Mouse (Mus musculus) MEL (cell line): Measurements from ENCODE around the gene Rpl14. TPM values are rescaled to one million over a fixed set of nuclear protein-coding genes. Genes with fewer than 3 reads are reported as not detected.

Experiments used
- DNase-seq: peaks from one replicate; pipeline ENCODE4 v3.0.0; 2011; ENCODE audit warnings: low read depth, low spot score
- H3K27ac ChIP-seq: 2 replicates; pipeline ENCODE4 v1.5.1; 2012; ENCODE audit warnings: low read depth, mild to moderate bottlenecking, control low read depth, low read length, moderate library complexity; ENCODE audit not compliant: control insufficient read depth
- H3K27me3 ChIP-seq, 2 experiments: fragments of 150-350 bp in 1 of 2; sonication (generic) in 1 of 2; 2 replicates each; pipeline ENCODE4 v1.6.1; 2012; ENCODE audit warnings: low read length in 2 of 2, mild to moderate bottlenecking in 2 of 2, improper control_type of control experiment in 1 of 2, moderate library complexity in 1 of 2; ENCODE audit not compliant: insufficient read depth in 2 of 2, control insufficient read depth in 1 of 2
- H3K36me3 ChIP-seq, 2 experiments: 2 replicates each; pipeline ENCODE4 v1.6.1; 2012 to 2014; ENCODE audit warnings: low read length in 2 of 2, improper control_type of control experiment in 1 of 2, inconsistent platforms in 1 of 2, mild to moderate bottlenecking in 1 of 2; ENCODE audit not compliant: insufficient read depth in 2 of 2, control insufficient read depth in 1 of 2
- H3K4me1 ChIP-seq, 2 experiments: fragments of 150-350 bp in 1 of 2; sonication (generic) in 1 of 2; 2 replicates each; pipeline ENCODE4 v1.6.1; 2012; ENCODE audit warnings: low read length in 2 of 2, improper control_type of control experiment in 1 of 2, mild to moderate bottlenecking in 1 of 2; ENCODE audit not compliant: insufficient read depth in 2 of 2, control insufficient read depth in 1 of 2
- H3K4me3 ChIP-seq, 2 experiments: fragments of 150-350 bp in 1 of 2; sonication (generic) in 1 of 2; 2 replicates each; pipeline ENCODE4 v1.5.1; 2012; ENCODE audit warnings: low read depth in 2 of 2, low read length in 2 of 2, mild to moderate bottlenecking in 2 of 2, moderate library complexity in 2 of 2, control low read depth in 1 of 2, improper control_type of control experiment in 1 of 2; ENCODE audit not compliant: control insufficient read depth in 1 of 2, insufficient read depth in 1 of 2
- H3K79me2 ChIP-seq: 2 replicates; pipeline ENCODE4 v1.6.1; 2012; ENCODE audit warnings: mild to moderate bottlenecking, low read length, moderate library complexity; ENCODE audit not compliant: control insufficient read depth, poor library complexity, insufficient read depth
- H3K9ac ChIP-seq: 2 replicates; pipeline ENCODE4 v1.6.1; 2012; ENCODE audit warnings: low read depth, mild to moderate bottlenecking, control low read depth, low read length, moderate library complexity; ENCODE audit not compliant: control insufficient read depth, poor library complexity, severe bottlenecking
- H3K9me3 ChIP-seq: fragments of 150-350 bp; sonication (generic); replicated peaks from 2 replicates; pipeline ENCODE4 v1.6.1; 2012; ENCODE audit warnings: mild to moderate bottlenecking, low read length, improper control_type of control experiment, moderate library complexity; ENCODE audit not compliant: insufficient read depth
- CHD2 ChIP-seq: IDR thresholded peaks from 2 replicates; pipeline ENCODE4 v1.6.1; 2011; ENCODE audit warnings: low read length, improper control_type of control experiment
- CTCF ChIP-seq, 3 experiments: IDR thresholded peaks in 2 of 3; conservative IDR thresholded peaks in 1 of 3; 2 replicates each; pipeline ENCODE4 v1.5.1; 2011 to 2012; ENCODE audit warnings: low read length in 3 of 3, low read depth in 2 of 3, mild to moderate bottlenecking in 2 of 3, improper control_type of control experiment in 1 of 3, inconsistent platforms in 1 of 3, mixed read lengths in 1 of 3, moderate library complexity in 1 of 3; ENCODE audit not compliant: control insufficient read depth in 1 of 3, insufficient read depth in 1 of 3, poor library complexity in 1 of 3, severe bottlenecking in 1 of 3
- EP300 ChIP-seq, 2 experiments: IDR thresholded peaks; 2 replicates each; pipeline ENCODE4 v1.6.1; 2011; ENCODE audit warnings: improper control_type of control experiment in 2 of 2, low read length in 2 of 2, low read depth in 1 of 2, mild to moderate bottlenecking in 1 of 2
- HCFC1 ChIP-seq: IDR thresholded peaks from 2 replicates; pipeline ENCODE4 v1.6.1; 2012; ENCODE audit warnings: low read depth, mild to moderate bottlenecking, inconsistent platforms, low read length, improper control_type of control experiment, moderate library complexity
- KAT2A ChIP-seq: conservative IDR thresholded peaks from 2 replicates; pipeline ENCODE4 v1.6.1; 2012; ENCODE audit warnings: low read depth, low read length, improper control_type of control experiment, inconsistent platforms
- MAX ChIP-seq: IDR thresholded peaks from 2 replicates; pipeline ENCODE4 v1.6.1; 2011; ENCODE audit warnings: low read length, improper control_type of control experiment
- MAZ ChIP-seq: IDR thresholded peaks from 2 replicates; pipeline ENCODE4 v1.6.1; 2012; ENCODE audit warnings: low read depth, mild to moderate bottlenecking, inconsistent platforms, low read length, improper control_type of control experiment
- MXI1 ChIP-seq: IDR thresholded peaks from 2 replicates; pipeline ENCODE4 v1.6.1; 2011; ENCODE audit warnings: mild to moderate bottlenecking, low read depth, low read length, improper control_type of control experiment
- MYB ChIP-seq: IDR thresholded peaks from 2 replicates; pipeline ENCODE4 v1.6.1; 2011; ENCODE audit warnings: mild to moderate bottlenecking, low read depth, low read length, improper control_type of control experiment
- MYC ChIP-seq: IDR thresholded peaks from 2 replicates; pipeline ENCODE4 v1.6.1; 2011; ENCODE audit warnings: low read depth, mild to moderate bottlenecking, low read length, improper control_type of control experiment, moderate library complexity
- POLR2A ChIP-seq, 2 experiments: IDR thresholded peaks; 2 replicates each; pipeline ENCODE4 v1.6.1; 2011 to 2012; ENCODE audit warnings: low read length in 2 of 2, mild to moderate bottlenecking in 2 of 2, control low read depth in 1 of 2, improper control_type of control experiment in 1 of 2, low read depth in 1 of 2, moderate library complexity in 1 of 2; ENCODE audit not compliant: control insufficient read depth in 1 of 2, insufficient read depth in 1 of 2, poor library complexity in 1 of 2
- POLR2AphosphoS2 ChIP-seq: IDR thresholded peaks from 2 replicates; pipeline ENCODE4 v1.6.1; 2011; ENCODE audit warnings: low read length, improper control_type of control experiment
- POLR2AphosphoS5 ChIP-seq: IDR thresholded peaks from 2 replicates; pipeline ENCODE4 v1.6.1; 2012; ENCODE audit warnings: low read depth, borderline replicate concordance, mild to moderate bottlenecking, inconsistent platforms, low read length, moderate library complexity, mixed read lengths
- RAD21 ChIP-seq: IDR thresholded peaks from 2 replicates; pipeline ENCODE4 v1.6.1; 2011; ENCODE audit warnings: mild to moderate bottlenecking, low read depth, low read length, improper control_type of control experiment
- RCOR1 ChIP-seq: IDR thresholded peaks from 2 replicates; pipeline ENCODE4 v1.6.1; 2012; ENCODE audit warnings: low read depth, mild to moderate bottlenecking, inconsistent platforms, low read length, improper control_type of control experiment
- SIN3A ChIP-seq: IDR thresholded peaks from 2 replicates; pipeline ENCODE4 v1.6.1; 2012; ENCODE audit warnings: low read length, improper control_type of control experiment, inconsistent platforms
- SMC3 ChIP-seq: IDR thresholded peaks from 2 replicates; pipeline ENCODE4 v1.6.1; 2011; ENCODE audit warnings: low read depth, low read length, improper control_type of control experiment
- TBP ChIP-seq: IDR thresholded peaks from 2 replicates; pipeline ENCODE4 v1.8.0; 2011; ENCODE audit warnings: low read depth, low read length, improper control_type of control experiment
- TCF12 ChIP-seq: IDR thresholded peaks from 2 replicates; pipeline ENCODE4 v1.6.1; 2014; ENCODE audit warnings: low read depth, mild to moderate bottlenecking, inconsistent platforms, low read length, improper control_type of control experiment, moderate library complexity
- USF1 ChIP-seq: IDR thresholded peaks from 2 replicates; pipeline ENCODE4 v1.6.1; 2014; ENCODE audit warnings: low read depth, mild to moderate bottlenecking, inconsistent platforms, low read length, improper control_type of control experiment, moderate library complexity
- USF2 ChIP-seq, 2 experiments: IDR thresholded peaks; 2 replicates each; pipeline ENCODE4 v1.6.1; 2011 to 2012; ENCODE audit warnings: improper control_type of control experiment in 2 of 2, low read length in 2 of 2, borderline replicate concordance in 1 of 2, inconsistent platforms in 1 of 2, low read depth in 1 of 2, mild to moderate bottlenecking in 1 of 2; ENCODE audit not compliant: insufficient read depth in 1 of 2
- ZC3H11A ChIP-seq: IDR thresholded peaks from 2 replicates; pipeline ENCODE4 v1.6.1; 2012; ENCODE audit warnings: low read depth, mild to moderate bottlenecking, inconsistent platforms, low read length, improper control_type of control experiment
- ZNF384 ChIP-seq: IDR thresholded peaks from 2 replicates; pipeline ENCODE4 v1.6.1; 2012; ENCODE audit warnings: low read depth, mild to moderate bottlenecking, inconsistent platforms, low read length, improper control_type of control experiment
- polyA plus RNA-seq, 2 experiments: library from polyadenylated mRNA; stranded (reverse) in 1 of 2; unstranded in 1 of 2; fragments of >175 nt in 1 of 2; fragments of >200 nt in 1 of 2; gene quantifications; 2 replicates each; pipeline versions ENCODE4 v1.2.1 to v1.2.4; 2012; ENCODE audit warnings: low replicate concordance in 2 of 2, low read depth in 1 of 2; ENCODE audit not compliant: insufficient read length in 2 of 2, insufficient read depth in 1 of 2, missing spikeins in 1 of 2
- total RNA-seq: library from RNA; depleted of rRNA; stranded (reverse); fragments of 300-350 nt; gene quantifications from 2 replicates; pipeline ENCODE4 v1.2.3, GENCODE M21; 2012

The Rpl14 gene
- total and polyA plus RNA-seq, 3 experiments = 502 to 1,607 TPM; not detected in 1

- peak; percentile 82 for TF ChIP-seq SMC3
- TF ChIP-seq EP300 (IDR thresholded peaks at IDR 0.05; ENCODE audit: low read depth in 1 of 2, low read length in 2 of 2) = no peak
- TF ChIP-seq POLR2AphosphoS2 = no peak
- peak; percentile 28 for TF ChIP-seq MXI1
- TF ChIP-seq, all 39 proteins: peak for 17
Observed at GRCm38 (mm10) chr9:120601488-120602171, 30.4 kb downstream of the Rpl14 start (continued).

DNA sequence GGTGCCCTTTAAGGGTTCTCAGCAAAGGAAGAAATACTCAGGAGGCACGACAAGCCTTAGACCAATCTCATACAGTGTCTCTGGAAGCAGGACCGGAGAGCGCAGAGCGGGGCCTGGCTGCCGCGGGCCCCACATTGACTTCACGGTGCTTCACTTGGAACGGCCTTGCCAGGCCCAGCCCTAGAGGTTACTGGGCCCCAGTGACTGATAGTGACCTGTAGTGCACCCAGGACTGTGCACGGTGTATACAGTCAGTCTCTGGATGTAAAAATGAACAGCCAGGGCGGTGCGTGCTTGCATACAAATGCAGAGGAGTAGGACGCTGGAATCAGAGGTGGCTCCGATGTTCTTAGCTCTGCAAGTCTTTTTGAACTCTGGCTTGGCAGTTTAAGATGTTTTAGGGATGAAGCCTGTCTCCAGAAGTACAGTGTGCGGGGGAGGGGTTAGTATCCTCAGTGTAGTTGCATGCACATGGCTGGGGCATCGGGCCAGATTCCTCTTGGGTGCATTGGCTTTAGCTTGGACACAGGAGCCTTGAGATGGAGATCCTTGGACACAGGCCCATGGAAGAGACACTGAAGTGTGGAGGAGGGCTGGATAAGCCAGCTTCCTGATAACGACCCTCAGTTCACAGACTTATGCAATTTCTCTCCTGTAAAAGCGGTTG lies 31.1 kb downstream of the Rpl14 start:
- TF ChIP-seq KAT2A (no peak), TBP (peak; percentile 55; the same call in 1 of the 2 replicates), POLR2A (IDR thresholded peaks at IDR 0.05; ENCODE audit: control insufficient read depth in 1 of 2, insufficient read depth in 1 of 2, low read depth in 1 of 2, low read length in 2 of 2, poor library complexity in 1 of 2) (peak in 1 of 2 experiments; percentile 38; a peak in 1 of 4 replicates)
- no peak for DNase-seq

DNA sequence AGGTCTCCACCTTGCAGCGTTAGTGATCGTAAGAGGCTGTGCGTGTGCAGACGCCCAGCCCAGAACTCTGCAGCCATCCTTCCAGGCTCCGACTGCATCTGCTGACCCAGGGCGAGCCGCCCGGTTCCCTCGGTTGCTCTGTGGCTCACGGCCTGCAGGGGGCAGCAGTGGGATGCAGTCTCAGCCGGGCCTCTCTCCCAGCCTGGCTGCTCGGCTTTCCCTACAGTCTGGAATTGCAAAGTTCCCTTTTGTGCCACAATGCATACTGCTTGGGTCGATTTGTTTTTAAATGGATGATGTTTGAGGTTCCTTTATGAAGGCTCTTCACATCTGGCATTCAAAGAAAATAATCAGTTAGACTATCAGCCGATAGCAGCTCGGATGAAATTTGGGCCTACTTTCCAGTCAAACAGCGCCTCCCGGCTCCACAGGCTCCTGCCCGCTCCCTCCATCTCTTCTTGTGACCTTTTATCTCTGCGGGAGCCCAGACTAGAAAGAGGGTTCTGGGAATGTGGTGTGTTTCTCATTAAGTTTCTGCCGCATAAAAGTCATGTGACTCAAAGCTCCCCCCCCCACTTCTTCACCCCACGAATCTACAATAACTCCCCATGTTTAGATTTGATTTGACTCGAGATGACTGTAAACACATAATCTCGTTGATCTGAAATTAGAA lies 31.7 kb downstream of the Rpl14 start:
- Histone ChIP-seq H3K79me2 (no peaks in the 10 kb centered on the region), H3K4me1 (no peaks in the 10 kb centered on the region), H3K27me3 (no peaks in the 10 kb centered on the region; a peak in 3 of 4 replicates), H3K36me3 (no peaks in the 10 kb centered on the region), H3K27ac (no peak overlapping the region), H3K4me3 (peak overlapping the region; percentile 73 to 78; a peak in 3 of 4 replicates), H3K9ac (peak overlapping the region; percentile 62), H3K9me3 (no peaks in the 10 kb centered on the region)
- TF ChIP-seq MAX = no peak
- TF ChIP-seq ZC3H11A = peak; percentile 50
- TF ChIP-seq USF1 = peak; percentile 70
- no peak for TF ChIP-seq CHD2
- TF ChIP-seq SIN3A = no peak
- no peak for TF ChIP-seq ZNF384
- TF ChIP-seq HCFC1 = peak; percentile 19; the same call in 1 of the 2 replicates
- TF ChIP-seq MYC = no peak
- 0 out of 2 replicates have a peak, but pooled peaks have one; percentile 7 for TF ChIP-seq TCF12
- TF ChIP-seq MXI1 = no peak
- no peak for TF ChIP-seq MYB
- TF ChIP-seq RCOR1 = no peak
- TF ChIP-seq POLR2AphosphoS5 = no peak
- peak; percentile 80 to 98 (median 89) for TF ChIP-seq CTCF (IDR thresholded peaks at IDR 0.05 in 2 of 3, conservative IDR thresholded peaks at IDR 0.05 in 1 of 3; ENCODE audit: control insufficient read depth in 1 of 3, insufficient read depth in 1 of 3, low read depth in 2 of 3, low read length in 3 of 3, poor library complexity in 1 of 3, severe bottlenecking in 1 of 3)
- no peak for TF ChIP-seq POLR2A (IDR thresholded peaks at IDR 0.05; ENCODE audit: control insufficient read depth in 1 of 2, insufficient read depth in 1 of 2, low read depth in 1 of 2, low read length in 2 of 2, poor library complexity in 1 of 2)
- peak; percentile 76 for TF ChIP-seq RAD21
- TF ChIP-seq USF2 (IDR thresholded peaks at IDR 0.05; ENCODE audit: borderline replicate concordance in 1 of 2, insufficient read depth in 1 of 2, low read depth in 1 of 2, low read length in 2 of 2) = peak in 1 of 2 experiments; percentile 21; a peak in 1 of 4 replicates
- 0 out of 2 replicates have a peak, but pooled peaks have one; percentile 11 for TF ChIP-seq MAZ
- TF ChIP-seq SMC3 = peak; percentile 80
- peak; percentile 80 for DNase-seq

More for the DNA sequence above, 31.1 kb downstream of the Rpl14 start:
- Histone ChIP-seq H3K4me3 (peak overlapping the region; percentile 73 to 78), H3K79me2 (no peaks in the 10 kb centered on the region), H3K36me3 (no peaks in the 10 kb centered on the region), H3K27me3 (no peaks in the 10 kb centered on the region; a peak in 2 of 4 replicates), H3K4me1 (no peaks in the 10 kb centered on the region), H3K9ac (peak overlapping the region; percentile 62), H3K9me3 (no peaks in the 10 kb centered on the region), H3K27ac (peak overlapping the region; percentile 38; the same call in 1 of the 2 replicates)
